Mouse (Mus musculus): ENCODE measurements around the gene Kcne1.

The Kcne1 gene

GRCm38 (mm10) chr16:92355366-92355765, 3.9 kb downstream of the Kcne1 start:
- no peak for DNase-seq

- no peak for DNase-seq
These were observed 5.4 kb downstream of the Kcne1 start for GRCm38 (mm10) chr16:92353897-92354296.

GRCm38 (mm10) chr16:92353295-92353694, 6.0 kb downstream of the Kcne1 start:
- DNase-seq: no peak

GRCm38 (mm10) chr16:92348941-92349340, 10.3 kb downstream of the Kcne1 start:
- peak; percentile 49 to 57 for DNase-seq

GRCm38 (mm10) chr16:92346297-92346916, 12.9 kb downstream of the Kcne1 start:
- no peak for DNase-seq

- no peak for DNase-seq
These were observed 14.1 kb downstream of the Kcne1 start for GRCm38 (mm10) chr16:92345177-92345576.

GRCm38 (mm10) chr16:92340612-92341511, 18.4 kb downstream of the Kcne1 start:
- DNase-seq: peak; percentile 72 to 81

- peak; percentile 84 to 85 for DNase-seq
These were observed 23.0 kb downstream of the Kcne1 start for GRCm38 (mm10) chr16:92336280-92336679.

GRCm38 (mm10) chr16:92334600-92334999, 24.7 kb downstream of the Kcne1 start:
- no peak for DNase-seq

GRCm38 (mm10) chr16:92330966-92331365, 28.3 kb downstream of the Kcne1 start:
- peak; percentile 56 to 66 for DNase-seq

- DNase-seq: peak; percentile 70 to 84
These were observed 31.4 kb downstream of the Kcne1 start for GRCm38 (mm10) chr16:92327911-92328310.

- no peak for DNase-seq
These were observed 34.2 kb downstream of the Kcne1 start for GRCm38 (mm10) chr16:92325062-92325406.

GRCm38 (mm10) chr16:92324309-92325061, 34.8 kb downstream of the Kcne1 start:
- no peak for DNase-seq

GRCm38 (mm10) chr16:92321341-92321740, 37.9 kb downstream of the Kcne1 start, which contains the start of gene Fam243:
TSS of gene Fam243 (minus strand) at chr16:92321441.
- no peak for DNase-seq

GRCm38 (mm10) chr16:92320361-92320760, 38.9 kb downstream of the Kcne1 start:
- no peak for DNase-seq

- DNase-seq: no peak
These were observed 39.7 kb downstream of the Kcne1 start for GRCm38 (mm10) chr16:92319353-92320109.

- no peak for DNase-seq
These were observed 43.1 kb downstream of the Kcne1 start for GRCm38 (mm10) chr16:92316049-92316738.

GRCm38 (mm10) chr16:92313953-92314741, 45.1 kb downstream of the Kcne1 start:
- DNase-seq: peak; percentile 50 to 55

GRCm38 (mm10) chr16:92309126-92309525, 50.1 kb downstream of the Kcne1 start:
- DNase-seq: no peak

GRCm38 (mm10) chr16:92307947-92308346, 51.3 kb downstream of the Kcne1 start:
- DNase-seq: no peak

GRCm38 (mm10) chr16:92305519-92305918, 53.7 kb downstream of the Kcne1 start:
- DNase-seq: no peak

Data from cerebellum, adult 18-20 months (tissue).